Mouse (Mus musculus): ENCODE results near the gene Samsn1.
"Not testable (repeated sequence)": the region's sequence is repeated elsewhere in the genome, so short reads cannot be mapped to it uniquely, and the experiment has no call there.

Gene Samsn1

DNA sequence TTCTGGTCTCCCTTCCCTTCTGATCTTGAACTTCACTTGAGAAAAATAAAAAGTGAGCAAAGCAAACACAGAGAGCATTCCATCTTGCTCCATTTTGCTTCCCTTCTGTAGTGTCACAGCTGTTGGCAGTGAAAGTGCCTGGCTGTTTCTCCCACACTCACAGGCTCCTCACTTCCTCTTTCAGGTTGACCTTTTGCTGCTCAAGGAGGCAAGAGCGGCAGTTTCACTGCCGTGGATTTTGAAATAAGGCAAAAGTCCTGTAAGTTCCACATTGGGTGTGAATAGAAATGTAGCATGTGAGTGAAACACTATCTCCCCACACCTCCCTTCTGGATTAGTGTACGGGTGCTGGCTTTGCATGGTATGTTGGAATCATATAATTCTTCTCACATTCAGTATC is 144.9 kb downstream of the Samsn1 start:
- peak; percentile 40 for DNase-seq (ENCODE audit: low read depth, low spot score)

DNA sequence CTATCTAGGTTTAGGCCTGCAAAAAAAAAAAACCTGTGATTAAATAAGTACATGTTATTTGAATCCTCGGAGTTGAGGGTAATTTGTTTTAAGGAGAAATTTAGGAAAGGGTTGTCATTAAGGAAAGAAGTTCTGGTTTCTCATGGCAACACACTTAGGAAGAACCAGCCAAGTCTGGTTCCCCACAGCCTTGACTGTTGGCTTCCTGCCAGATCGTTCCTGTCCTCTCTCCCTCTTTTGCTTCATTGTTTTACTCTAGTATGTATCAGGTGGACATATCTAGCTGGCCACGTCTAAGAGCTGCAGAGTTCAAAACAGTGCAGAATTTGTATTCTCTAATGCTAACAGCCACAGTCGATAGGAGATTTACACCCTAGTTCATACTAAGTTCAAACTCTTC is 146.2 kb downstream of the Samsn1 start:
- no peak for DNase-seq (ENCODE audit: low read depth, low spot score)

DNA sequence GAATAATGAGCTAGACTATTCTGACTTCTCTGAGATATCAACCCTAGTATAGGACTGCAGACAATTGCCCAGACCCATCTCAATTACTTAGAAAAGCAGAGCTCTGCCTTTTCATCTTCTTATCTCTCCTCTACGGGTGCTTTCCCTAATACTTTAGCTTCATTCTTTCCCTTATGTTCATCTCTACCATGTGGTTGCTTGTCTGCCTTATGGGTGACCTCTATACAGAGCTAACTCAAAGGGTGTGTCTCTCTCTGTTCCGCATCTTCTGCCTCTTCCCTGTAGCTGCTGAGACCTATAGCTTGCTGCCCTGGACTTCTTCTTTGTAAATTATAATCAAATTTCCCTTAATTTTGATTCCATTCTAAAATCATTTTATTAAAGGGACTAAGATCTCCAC is 147.6 kb downstream of the Samsn1 start:
- peak; percentile 46 for DNase-seq (ENCODE audit: low read depth, low spot score)

DNA sequence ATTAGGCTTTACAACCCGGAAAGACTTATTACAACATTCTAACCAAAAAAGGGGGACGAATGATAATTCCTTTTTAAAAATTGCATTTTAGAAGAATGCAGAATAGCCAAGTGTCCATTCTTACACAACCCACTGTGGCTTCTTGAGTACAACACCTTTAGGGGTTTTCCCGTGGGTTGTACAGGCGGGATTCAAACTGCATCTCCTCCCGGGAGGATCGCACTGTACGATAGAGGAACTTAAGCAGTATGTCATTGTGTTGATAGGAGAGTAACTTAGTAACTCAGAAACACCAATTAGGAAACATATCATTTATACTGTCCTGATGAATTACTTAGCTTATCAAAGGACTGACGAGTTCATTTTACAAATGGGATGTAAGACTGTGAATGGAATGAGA is 149.8 kb downstream of the Samsn1 start:
- DNase-seq (ENCODE audit: low read depth, low spot score), result no peak

DNA sequence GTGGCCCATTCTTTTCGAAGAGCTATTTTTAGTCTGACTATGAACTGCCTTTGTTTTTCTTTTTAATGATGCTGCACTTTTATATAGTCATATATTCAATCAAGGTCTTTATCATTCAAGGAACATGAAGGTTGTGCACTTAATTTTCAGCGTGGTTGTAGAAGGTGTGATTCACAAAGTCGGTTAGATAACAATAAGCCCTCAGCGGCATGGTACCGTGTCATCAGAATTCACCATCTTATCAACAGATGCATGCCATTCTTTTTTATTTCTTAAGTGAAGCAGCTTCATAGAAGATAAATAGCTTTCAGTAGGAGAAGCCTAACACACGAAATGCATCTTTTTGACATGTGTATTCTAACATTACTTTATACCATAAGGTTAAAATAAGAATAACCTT is 154.7 kb downstream of the Samsn1 start:
- DNase-seq (ENCODE audit: low read depth, low spot score), result no peak

DNA sequence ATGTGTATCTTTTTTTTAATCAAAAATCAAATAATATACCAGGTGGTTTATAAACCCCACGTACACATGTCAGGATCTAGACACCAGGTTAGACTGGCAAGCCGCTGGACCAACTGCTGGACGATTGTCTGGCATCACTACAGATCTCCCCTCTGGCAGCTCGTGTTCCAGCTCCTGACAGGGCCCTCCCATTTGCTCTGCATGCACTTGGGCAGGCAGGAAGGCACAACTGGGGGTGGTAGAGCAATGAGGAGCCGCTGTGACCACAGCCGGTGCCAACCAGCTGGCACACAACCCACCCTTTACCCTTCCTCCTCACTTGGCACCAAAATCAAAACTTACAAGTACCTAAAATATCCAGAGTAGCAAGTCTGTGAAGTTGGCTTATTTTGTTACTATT is 156.6 kb downstream of the Samsn1 start:
- peak; percentile 35 for DNase-seq (ENCODE audit: low read depth, low spot score)

DNA sequence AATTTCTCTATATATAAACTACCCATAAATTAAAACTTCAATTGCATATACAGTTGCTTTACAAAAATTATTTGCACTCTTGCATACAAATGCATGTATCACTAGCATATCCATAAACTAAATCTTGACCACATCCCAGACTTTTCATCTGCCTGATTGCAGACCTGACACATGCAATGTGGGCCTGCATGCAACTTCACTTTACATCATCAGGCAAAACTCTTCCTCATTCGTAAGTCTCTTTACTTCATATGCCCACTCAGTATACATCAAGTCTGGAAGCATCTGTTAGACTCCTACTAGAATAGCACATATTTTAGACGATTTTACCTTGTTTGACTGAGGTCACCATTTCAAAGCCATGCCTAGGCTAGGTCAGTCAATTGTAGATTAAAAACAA is 157.4 kb downstream of the Samsn1 start:
- DNase-seq (ENCODE audit: low read depth, low spot score), result no peak

DNA sequence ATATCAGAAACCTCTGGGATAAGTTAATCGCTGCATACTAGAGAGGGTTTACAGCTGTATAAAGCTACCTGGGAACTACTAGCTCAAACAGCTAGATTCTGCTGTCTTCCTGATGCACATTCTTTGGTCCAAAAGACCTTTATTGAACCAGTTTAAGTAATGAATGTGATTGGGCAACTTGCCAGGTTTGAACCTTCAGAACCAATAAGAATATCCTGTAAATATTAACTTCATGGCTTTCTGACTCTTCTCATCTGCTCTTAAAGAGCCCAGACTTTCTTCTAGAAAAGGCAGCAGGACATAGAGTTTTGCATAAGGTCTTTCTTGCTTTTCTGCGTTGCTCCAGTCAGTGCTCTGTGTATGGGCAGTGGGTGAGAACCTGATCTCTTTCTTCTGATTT is 165.7 kb downstream of the Samsn1 start:
- DNase-seq (ENCODE audit: low read depth, low spot score), result peak; percentile 49

DNA sequence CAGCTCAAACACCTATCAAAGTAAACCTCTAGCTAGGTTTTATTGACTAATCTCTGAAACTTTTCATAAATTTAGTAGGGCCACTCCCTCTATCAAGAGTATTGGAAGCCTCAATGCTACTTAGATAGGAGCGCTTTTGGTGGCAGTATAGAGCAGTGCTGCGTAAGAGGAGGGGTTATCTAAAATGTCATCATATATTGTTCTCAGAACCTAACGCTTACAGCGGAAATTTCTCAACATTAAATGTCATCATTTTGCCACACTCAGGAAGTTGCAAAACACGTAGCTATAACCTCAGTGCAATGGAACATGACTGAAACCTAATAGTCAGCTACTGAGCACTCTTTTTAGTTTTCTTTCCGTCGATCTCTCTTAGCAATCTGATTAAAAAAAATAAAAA is 166.7 kb downstream of the Samsn1 start:
- peak; percentile 89 for DNase-seq (ENCODE audit: low read depth, low spot score)

DNA sequence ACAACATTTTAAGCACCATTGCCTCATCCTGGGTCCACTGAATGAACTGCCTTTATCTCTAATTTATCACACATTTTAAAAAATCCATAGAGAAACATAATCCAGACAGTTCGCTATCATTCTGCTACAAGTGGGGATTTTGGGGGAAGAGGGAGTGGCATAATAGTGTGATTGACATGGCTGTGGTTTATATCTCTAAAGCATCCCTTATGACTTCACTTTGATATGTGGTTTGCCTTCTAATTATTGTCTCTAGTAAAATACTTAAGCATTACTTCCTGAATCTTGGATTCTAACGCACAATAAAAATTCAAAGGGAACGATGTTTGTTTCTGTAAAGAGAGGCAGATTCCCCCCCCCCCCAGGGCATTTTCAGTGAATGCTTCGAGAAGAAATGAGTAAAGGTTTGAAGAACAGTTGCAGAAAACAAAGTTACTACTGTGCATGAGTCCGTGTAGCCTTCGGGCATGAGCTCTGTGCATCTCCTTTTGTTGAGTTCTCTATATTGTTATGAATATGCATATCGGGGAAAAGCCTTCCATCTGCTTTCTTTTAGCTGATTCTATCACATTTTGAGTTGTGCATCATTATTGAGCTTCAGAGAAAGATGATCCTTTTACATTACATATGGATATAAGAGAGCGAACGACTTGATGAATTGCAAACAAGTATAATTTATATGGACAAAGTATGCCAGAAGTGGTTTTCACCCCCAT is 168.4 kb downstream of the Samsn1 start:
- DNase-seq (ENCODE audit: low read depth, low spot score), result peak; percentile 50

DNA sequence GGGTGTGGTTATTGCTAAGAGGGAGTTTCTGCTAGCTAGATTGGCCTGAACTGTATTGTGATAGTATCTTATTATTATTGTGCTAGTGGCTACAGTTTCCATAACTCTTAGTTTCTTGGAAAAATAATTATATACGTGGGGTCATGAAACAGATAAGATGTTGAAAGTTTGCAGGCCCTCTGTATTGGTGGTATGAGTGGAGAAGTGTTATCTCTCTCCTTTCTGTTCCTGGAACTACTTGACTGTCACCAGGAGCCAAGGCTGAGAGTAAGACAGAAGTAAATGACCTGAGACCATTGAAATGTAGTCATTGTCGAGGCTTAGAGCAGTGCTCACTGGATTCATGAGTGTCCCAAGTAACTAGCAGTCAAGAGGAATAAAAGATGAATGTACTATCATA is 169.6 kb downstream of the Samsn1 start:
- no peak for DNase-seq (ENCODE audit: low read depth, low spot score)

DNA sequence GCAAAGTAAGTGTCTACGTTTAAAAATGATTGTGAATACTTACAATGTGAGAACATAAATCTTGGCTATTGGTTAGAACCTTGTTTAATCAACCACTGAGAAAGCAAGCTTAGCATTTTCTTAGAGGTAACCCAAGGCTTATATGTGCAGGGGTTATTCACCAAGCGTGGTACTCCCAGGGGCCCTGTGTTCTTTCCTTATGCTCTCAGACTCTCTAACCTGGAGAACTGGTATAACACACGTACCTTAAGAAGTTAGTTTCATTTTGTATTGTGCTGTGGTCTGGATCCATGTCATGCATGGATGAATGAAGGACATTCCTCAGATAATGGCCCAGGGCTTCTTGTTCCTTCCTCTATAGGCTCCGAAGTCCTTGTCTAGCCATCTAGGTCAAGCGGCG is 173.0 kb downstream of the Samsn1 start:
- DNase-seq (ENCODE audit: low read depth, low spot score), result no peak

DNA sequence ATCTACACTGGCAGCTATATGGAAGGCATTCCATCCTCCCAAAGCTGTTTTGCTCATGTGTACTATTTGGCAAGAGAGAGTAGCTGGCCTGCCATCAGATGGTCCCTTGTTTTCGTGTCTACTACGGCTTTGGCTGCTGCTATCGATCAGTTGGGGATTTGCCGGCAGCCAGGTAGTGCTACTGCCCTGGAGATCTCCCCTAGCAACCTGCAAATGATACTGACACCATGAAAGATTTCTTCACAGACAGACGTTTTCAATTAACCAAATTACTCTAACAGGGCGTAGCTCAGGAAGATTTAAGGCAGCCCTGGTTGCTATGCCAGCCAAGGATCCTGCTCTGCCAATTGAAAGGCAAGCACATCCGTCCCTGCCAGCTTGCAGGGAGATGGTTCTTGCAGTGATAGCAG is 178.4 kb downstream of the Samsn1 start:
- no peak for DNase-seq (ENCODE audit: low read depth, low spot score)

DNA sequence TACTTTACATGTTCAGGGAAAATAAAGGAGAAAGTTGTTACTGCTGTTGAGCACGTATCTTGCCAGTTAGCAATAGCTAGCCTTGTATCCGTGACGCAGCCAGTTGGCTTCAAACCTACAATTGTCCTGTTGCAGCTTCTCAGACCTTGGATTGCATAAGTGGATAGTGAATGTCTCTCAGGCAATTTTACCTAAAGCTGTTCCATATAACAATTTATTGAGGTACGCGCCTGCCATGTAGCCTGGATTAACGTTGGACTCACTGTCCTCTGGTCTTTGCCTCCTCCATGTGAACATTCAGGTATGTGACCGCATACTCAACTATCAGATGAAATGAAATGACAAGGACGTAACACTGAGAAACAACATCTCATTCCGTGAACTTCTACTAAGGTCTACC is 179.1 kb downstream of the Samsn1 start:
- DNase-seq (ENCODE audit: low read depth, low spot score), result no peak

DNA sequence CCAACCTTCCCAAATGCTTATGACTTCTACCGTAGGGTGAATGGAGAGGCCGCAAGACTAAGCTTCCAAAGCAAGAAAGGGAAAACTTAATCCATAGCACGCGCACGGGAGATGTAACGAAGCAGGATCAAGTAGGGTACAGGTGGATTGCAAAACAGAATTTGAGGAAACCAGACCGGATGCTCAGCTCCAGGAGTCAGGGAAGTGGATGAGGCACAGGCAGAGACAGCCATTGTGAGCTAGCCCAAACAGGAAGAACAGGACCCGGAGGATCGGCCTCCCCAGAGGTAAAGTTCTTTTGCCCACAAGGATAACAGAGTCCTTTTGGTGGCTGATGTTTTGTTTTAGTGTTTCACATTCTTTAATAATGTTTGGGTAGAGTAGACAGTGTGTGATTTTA is 179.5 kb downstream of the Samsn1 start:
- no peak for DNase-seq (ENCODE audit: low read depth, low spot score)

DNA sequence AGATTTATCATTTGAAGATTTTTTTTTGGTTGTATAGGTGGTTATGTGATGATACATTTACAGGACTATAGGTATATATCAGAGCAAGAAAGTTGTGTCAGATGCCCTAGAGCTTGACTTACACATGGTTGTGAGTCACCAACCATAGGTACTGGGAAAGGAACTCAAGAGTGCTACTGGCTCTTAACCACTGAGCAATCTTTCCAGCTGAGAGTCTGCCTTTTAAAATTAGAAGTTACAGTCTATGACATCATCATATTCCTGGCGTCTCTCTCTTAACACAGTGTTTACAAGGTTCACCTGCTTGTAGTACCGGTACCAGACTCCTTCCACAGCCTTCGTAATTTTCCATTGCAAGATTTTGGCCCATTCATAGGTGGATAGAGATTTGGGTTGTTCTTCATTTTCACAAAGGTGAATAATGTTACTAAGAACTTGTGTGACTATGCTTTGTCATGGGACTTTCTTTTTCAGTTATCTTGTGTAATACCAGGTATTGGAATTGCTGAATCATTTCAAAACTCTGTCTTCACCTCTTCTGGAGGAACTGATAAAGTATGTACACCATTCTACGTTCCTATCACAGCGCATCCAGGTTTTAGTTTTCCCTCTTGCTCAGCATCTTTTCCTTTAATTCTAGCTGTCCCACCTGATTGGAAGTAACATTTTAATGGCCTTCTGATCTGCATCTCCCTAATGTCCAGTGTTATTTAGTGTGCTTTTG is 184.2 kb downstream of the Samsn1 start:
- DNase-seq (ENCODE audit: low read depth, low spot score), result no peak

DNA sequence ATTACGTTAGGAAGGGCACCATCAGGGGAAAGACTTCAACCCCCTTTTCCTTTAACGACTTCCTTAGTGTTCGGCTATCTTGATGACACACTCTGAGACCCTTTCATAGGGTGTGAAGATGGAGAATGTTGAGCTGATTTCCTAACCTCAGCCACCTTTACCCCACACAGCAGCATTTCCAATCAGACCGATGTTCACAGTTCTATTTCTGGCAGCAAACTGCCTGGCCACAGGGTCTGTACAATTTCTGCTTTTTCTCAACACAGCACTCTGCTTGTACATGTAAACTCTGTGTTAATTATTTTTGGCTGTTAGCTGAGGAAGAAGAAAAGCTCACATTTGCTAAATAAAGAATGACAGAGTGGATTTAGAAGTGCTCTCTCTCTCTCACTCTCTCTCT is 190.7 kb downstream of the Samsn1 start:
- no peak for DNase-seq (ENCODE audit: low read depth, low spot score)

DNA sequence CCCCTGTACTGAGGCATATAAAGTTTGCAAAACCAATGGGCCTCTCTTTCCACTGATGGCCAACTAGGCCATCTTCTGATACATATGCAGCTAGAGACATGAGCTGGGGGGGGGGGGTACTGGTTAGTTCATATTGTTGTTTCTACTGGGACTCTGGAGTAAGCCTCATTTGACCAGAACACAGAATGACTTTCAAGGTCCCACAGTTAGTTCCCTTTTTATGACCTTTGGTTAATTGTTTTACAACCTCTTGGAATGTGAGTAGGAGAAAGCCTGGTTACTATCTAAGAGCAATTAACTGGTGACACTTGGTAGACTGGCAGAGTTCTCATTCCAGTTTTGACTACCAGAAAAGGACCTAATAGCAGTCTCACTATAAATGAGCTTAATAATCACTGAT is 195.1 kb downstream of the Samsn1 start:
- not testable (repeated sequence) for DNase-seq (ENCODE audit: low read depth, low spot score)

DNA sequence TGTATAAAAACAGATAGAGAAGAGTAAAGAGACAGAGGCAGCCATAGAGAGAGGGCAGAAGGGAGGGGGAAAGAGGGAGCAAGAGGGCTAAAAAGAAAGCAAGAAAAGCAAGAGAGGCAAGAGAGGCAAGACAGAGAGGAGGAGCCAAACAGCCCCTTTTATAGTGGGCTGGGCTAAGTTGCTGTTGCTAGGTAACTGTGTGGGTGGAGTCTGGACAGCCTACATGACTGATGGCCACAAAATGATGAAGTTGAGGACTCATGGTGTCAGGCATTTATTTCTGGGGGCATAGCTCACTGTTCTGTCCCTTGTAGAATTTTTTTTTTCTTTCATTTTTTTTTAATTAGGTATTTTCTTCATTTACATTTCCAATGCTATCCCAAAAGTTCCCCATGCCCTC is 195.6 kb downstream of the Samsn1 start:
- DNase-seq (ENCODE audit: low read depth, low spot score), result peak; percentile 45

DNA sequence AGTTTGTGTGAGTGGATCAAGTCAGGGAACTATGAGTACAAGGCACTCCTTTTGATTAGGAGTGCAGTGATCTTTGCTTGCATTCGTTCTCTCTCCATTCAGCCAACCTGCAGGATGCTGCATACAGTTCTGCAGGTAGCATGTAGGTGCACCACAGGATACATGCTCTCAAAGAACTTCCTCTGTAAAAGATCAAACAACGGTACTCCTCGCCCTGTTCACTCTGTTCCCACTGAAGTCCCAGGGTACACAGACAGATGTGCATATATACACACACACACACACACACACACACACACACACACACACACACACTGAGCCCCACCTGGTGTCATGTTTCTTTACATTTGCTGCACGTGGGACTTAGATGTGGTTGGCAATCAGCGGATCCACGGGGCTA is 198.9 kb downstream of the Samsn1 start:
- peak; percentile 35 for DNase-seq (ENCODE audit: low read depth, low spot score)

DNA sequence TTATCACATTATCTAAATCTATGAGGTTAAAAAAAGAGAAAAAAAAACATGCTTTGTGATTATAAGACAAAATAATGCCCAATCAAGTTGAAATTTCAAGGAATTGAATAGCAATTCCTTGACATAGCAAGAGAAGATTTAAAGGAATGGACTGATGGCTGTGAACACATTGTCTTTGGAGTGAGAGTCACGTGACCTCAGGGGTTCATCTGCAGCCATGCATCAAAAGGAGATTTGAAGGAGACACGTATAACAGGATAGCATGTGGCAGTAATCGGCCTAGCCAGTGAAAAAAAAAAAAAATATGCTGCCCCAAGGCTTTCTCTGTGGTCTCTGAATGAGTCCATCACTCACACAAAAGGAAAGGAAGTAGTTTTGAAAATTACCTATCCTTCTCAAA is 201.1 kb downstream of the Samsn1 start:
- DNase-seq (ENCODE audit: low read depth, low spot score), result no peak

Measured in CD4-positive, CD25-positive, alpha-beta regulatory T cell, adult 2 months (primary cell).